Mouse (Mus musculus) gastrocnemius, adult 8-10 months (tissue): ENCODE data around the gene Lrrc51. TPM values are rescaled to one million over a fixed set of nuclear protein-coding genes. Genes with fewer than 3 reads are reported as not detected.
A peak's percentile ranks its signal among the peaks of the same experiment; 100 is the strongest.
"Not testable (repeated sequence)": the region's sequence is repeated elsewhere in the genome, so short reads cannot be mapped to it uniquely, and the experiment has no call there.

ENCODE experiments used
- DNase-seq, 2 experiments: peaks; one replicate each; pipeline ENCODE4 v3.0.0; 2022; ENCODE audit warnings: low spot score in 2 of 2
- total RNA-seq, 4 experiments: library from RNA; stranded (reverse); gene quantifications; 2 replicates each; pipeline ENCODE4 v1.2.4; 2022

The Lrrc51 gene
- total RNA-seq, 4 experiments from 2014 or later = 3.0 to 4.3 (median 3.8) TPM

DNA sequence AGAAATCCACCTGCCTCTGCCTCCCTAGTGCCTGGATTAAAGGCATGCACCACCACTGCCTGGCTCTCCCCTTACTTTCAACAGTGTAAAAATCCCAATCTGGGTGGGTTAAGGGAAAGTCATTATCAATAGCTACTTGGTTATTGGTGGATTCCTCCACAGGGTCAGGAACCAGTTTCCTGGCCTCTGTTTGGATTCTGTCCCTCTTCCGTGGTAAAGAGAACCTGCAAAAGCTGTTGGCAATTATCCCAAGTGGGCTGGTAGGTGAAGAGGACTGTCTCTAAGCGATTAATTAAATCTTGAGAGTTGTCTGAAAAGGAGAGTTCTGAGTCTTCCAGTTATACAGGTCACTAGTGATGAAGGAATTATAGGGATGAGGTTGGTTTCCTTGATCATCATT lies 4.7 kb upstream of the Lrrc51 start:
- DNase-seq = no peak

DNA sequence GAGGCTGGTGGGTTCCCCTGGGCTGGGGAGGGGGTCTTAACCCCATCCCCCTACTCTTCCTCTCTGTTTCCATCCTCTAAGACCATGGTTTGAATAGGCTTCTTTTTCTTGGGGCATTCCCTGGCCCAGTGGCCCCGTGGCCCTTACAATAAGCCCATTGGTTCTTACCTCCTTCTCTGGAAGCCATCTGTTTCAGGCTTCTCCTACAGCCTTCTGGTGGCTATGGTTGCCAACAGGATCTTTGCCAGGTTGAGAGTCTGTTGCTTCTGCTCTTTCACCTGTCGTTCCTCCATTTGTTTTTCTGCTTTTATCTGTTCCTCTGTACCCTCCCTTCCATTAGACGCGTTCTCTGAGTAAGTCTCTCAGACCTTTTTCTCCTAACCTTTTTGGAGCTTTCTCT lies 3.9 kb upstream of the Lrrc51 start:
- no peak for DNase-seq

DNA sequence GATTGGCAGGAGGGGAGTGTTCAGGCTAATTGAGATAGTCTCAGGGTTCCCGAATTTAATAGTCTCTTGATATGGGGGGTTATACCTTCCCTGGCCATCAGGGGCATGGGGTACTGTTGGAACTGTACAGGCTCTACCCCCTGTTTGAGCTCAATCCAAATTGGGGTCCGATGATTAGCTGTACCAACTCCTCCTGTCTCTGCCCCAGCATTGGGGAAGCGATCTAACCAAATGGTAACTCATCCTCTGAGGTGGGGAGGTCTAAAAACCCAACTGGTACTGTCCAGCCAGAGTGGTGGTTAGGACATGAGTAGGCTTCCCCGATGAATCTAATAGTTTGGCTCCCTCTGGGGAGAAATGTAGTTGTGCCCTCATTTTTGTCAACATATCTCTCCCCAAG lies 3.3 kb upstream of the Lrrc51 start:
- DNase-seq = no peak

DNA sequence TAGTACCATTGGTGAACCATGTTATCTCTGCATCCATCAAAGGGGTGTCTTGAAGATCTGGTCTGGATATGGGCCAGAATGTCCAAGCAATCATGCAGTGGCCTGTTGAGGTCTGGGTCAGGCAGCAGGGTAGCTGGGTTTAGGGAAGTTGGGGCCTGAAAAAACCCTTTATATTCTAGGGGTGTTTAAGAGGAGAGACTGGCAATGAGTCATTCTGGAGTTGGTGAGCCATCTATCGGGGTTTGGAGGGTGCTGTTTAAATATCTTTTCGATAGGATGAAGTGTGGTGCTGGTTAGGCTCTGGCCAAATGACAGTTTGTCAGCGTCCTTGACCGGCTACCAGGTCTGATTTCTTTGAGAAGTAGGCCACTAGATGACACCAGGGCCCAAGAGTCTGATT lies 2.3 kb upstream of the Lrrc51 start:
- no peak for DNase-seq

DNA sequence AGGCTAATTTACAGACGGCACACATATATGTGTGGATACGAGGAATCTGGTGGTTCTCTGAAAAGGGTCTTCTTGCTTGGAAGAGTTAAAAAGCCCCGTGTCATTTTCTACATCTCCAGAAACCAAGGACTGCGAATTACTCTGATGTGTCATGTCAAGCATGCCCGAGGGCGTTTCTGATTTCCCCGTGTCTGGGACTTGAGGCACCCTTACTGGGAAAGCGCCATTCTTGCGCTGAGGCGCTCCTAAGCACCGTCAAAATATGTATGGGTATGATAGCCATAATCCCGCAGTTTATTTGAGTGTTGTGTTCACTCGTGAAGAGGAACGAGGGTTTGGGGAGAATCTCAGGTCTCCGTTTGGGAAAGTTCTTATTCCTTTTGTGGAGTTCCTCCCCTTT lies 395 bp downstream of the Lrrc51 start:
- DNase-seq = peak in 1 of 2 experiments; percentile 12

DNA sequence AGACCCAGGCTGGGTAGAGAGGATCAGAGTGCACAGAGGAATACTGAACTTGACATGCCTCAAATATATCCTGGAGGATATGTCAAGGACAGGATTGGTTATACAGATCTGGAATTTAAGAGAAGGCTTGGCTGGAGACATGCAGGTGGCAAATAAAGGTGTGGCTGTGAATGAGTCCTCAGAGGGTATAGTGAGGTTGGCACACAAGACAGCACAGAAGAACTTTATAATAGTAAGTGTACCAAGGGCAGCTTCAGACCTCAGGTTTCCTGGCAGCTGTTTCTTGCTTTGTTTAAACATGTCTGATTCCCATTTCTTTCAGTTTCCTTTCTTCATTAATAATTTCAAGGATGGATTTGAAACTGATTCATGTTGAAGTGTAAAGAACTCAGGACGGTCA lies 1.1 kb downstream of the Lrrc51 start:
- no peak for DNase-seq

DNA sequence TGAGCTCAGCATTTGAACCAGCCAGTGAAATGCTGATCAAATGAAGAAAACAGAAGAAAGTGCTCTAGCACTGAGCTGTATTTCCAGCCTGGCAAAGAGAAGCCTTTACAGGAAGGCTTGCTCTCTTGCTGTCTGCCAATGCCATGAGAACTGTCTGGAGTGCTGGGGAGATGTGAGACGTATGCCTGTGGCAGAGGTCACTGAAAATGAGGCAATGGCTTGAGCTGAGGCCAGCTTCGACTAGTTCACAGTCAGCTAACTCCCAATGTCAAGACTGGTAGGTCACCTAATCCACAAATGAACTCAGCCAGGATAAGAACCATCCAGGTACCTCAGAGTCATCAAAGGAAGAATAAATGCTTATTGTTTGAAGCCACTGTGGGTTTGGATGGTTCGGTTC lies 5.6 kb downstream of the Lrrc51 start:
- DNase-seq = no peak

DNA sequence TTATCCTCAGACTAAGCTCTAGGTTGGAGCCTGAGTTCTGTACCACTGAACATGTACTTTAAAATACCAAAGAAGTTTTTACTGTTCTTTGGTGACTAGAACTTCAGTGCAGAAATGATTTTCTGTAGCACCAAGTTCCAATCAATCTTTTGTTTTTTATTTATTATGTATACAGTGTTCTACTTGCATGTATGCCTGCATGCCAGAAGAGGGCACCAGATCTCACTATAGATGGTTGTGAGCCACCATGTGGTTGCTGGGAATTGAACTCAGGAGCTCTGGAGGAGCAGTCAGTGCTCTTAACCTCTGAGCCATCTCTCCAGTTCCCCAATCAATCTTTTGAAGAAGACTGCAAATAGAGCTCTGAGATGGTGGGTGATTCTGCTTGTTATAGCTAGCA lies 7.8 kb downstream of the Lrrc51 start:
- DNase-seq = not testable (repeated sequence)

DNA sequence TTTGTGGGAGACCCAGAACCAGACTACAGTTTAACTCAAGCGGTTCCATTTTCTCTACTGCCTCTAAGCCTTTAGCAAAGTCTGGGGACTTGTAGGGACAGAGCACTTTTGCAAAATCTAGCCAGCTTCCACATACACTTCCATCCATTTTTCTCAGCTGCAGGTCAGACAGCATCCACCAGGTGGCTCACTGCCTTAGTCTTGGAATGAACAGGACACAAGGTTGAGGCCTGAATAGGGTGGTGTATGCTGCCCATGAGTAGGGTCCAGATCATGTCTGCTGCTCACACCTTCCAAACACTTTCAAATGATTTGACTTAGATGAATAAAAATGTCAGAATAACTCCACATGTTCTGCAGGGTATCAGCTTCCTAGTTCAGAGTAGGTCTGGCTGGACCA lies 15.6 kb downstream of the Lrrc51 start:
- DNase-seq = peak in 1 of 2 experiments; percentile 45

DNA sequence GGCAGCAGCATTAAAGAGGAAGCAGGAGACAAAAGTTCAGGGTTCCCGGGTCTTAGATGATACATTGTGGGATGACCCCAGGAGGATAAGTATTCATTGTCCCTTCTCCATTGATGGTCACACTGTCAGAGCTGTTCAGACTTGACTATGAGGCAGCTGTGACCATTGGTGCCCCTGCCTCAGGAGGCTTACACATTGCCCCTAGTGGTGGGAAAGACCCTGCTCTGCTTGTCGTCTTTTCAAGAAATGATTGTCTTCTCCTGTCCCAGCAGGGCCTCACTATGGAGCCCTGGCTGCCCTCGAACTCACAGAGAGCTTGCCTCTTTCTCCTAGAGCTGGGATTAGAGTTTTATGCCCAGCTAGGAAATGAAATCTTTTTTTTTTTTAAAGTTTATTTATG lies 21.7 kb downstream of the Lrrc51 start:
- no peak for DNase-seq

DNA sequence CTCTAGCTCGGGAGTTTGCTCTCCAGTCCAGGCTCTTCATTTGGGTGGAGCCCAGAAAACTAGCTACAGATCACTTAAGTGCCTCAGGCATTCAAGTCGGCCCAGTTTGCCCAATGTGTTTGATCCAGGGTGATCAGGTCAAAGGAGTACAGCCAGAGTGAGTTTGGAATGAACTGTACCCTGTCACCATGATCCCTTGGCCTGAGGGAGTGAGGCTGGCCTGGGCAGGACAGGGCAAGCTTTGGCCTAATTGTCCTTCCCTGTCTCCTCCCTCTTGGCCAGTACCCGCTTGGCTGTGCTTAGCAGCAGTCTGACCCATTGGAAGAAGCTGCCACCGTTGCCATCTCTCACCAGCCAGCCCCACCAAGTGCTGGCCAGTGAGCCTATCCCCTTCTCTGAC lies 23.6 kb downstream of the Lrrc51 start:
- DNase-seq = peak; percentile 44 to 56

DNA sequence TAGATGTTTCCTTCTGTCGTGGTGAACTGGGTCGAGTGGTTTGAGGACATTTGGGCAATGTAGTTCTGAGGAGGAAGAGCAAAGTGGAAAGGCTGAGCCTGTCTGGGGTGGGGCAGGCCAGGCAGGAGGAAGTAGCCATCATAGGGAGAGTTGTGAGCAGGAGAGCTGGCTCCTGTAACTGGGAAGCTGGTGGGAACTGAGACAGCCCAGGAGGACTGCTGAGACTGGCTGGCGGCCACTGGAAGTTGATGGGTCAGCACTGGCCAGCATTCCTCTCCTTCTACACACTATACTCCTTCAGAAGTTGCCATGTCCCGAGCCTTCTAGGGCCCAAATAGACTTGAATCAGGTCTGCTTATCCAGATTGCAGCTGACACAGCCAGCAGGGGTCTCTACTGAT lies 25.3 kb downstream of the Lrrc51 start:
- peak in 1 of 2 experiments; percentile 53 for DNase-seq

DNA sequence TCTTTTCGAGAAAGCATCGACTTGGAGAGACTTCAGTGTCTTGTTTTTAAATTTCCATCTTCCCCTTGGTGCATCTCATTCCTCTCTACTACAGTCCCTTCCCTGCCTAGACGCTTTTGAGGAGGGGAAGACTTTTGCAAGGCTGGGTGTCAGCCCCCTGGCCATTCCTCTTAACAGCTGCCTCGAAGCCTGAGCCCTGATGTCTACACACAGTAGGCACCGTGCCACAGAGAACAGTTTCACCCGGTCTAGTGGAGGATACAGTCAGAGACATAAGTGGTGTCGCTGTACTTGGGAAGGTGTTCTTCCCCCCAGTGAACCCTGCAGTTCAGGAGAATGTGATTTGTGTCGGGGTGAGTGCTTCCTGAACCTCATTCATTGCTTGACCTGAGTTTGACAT lies 27.0 kb downstream of the Lrrc51 start:
- DNase-seq = no peak

DNA sequence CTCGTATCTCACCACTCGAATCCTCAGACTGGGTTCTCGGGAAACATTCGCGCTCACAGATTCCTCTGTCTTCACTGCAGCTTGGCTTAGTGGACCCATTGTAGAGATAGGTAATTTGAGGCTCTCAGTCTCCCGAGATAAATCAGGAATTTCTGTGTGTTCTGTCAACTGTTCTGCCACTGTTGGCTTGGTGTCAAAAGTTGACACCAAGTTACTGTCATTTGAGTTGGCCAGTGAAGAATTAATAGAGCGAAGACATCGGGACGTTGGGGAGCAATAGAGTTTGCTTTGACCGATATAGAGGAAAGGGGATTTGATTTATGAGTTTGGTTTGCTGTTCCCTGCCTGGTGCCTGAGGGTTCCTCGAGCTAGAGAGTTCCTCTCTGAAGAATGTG lies 27.4 kb downstream of the Lrrc51 start, which contains the start of gene Tomt:
Gene Tomt (minus strand): TSS at position 73 of the 395 bp plus-strand sequence.
- no peak for DNase-seq

DNA sequence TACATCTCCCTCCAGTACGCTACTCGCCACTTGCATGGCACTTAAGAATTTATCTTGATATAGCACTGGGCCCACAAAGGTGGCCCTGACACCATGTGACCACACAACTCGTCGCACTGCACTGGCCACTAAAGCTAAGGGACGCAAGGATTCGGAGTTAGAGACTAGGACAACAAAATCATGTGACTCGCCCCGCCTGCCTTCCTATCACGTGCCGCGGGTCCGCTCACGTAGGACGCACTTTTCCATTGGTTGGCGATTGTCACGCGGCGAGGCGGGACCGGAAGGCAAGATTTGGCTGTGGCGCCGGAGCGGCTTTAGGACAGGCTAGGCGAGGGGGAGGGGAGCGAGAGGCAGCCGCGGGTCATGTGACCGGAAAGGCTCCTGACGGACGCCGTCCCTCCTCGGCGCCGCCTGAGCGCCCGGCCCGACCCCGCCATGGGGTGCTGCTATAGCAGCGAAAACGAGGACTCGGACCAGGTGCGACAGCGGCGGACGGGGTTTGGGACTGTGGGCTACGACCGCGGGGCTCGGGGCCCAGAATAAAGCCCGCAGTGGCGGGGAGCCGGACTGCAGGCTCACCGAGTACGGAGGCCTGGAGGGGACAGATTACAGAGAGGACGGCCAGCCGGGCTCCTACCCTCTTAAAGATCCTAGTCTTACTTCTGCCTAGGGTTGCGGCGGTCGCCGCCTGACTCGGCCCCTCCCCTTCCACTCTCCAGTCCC lies 28.0 kb downstream of the Lrrc51 start, which contains the start of gene Lamtor1:
Gene Lamtor1 (plus strand): TSS at position 344 of the 726 bp plus-strand sequence.
- DNase-seq = peak; percentile 99 to 100

DNA sequence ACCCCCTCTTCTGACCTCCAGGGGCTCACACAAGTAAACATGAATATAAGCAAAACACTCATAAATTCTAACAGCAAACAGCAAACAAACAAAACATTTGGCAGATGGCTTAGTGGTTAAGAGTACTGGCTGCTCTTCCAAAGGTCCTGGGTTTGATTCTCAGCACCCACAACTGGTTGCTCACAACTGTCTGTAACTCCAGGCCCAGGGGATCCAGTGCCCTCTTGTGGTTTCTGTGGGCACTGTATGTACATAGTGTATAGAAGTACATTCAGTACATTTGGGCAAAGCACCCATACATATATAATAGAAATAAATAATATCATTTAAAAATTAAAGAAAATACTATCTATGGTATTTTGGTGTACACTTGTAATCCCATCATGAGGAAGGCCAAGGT lies 30.8 kb downstream of the Lrrc51 start:
- no peak for DNase-seq

DNA sequence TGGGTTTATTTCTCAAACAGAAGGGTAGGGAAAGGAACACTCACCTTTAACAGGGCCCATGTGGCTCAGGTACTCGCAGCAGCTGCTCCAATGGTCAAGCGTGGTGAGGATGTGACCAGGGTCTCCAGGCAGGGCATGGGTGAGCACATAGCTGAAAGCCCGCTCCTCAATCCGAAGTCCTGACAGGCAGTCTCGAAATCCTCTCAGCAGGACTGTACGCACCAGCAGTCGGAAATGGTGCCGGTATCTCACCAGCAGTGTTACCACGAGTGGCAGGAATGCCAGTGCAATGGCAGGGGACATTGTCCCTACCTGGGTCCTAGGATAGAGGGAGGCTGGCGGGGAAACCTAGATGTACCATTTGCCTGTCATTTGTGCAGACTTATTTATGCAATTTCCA lies 31.7 kb downstream of the Lrrc51 start:
- DNase-seq = no peak

DNA sequence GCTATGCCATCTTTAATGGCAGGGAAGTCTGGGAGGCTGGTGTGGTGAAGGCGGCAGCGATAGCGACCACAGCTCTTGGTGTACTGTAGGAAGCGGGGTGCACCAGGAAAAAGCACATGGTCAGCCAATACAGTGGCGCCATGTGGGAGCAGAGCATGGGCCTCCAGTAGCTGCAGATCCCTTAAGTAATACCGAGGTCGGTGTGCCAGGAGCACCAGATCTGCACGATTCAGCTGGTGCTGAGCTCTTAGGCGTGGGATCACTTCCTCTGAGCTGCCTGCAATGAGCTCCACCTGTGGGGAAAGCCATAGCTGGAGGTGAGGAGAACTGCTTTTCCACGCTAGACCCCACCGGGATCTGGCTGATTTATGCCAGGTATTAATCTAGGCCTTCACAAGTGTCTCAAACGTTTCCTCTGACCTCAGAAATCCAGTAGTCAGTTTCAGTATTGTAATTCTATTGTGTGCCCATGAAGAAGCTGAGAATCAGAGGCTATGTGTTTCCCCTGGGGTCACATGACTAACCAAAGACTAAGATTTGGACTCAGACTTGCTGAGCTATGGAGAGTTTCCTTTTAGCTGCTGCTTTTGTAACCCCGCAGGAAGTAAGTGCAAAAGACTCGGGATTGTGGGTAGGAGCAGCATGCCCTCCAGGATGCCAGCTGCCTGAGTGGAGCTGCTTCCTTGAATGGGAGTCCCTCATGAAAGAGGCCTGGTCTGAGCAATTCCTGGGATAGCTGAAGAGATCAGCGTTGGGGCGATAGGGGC lies 33.2 kb downstream of the Lrrc51 start:
- no peak for DNase-seq

DNA sequence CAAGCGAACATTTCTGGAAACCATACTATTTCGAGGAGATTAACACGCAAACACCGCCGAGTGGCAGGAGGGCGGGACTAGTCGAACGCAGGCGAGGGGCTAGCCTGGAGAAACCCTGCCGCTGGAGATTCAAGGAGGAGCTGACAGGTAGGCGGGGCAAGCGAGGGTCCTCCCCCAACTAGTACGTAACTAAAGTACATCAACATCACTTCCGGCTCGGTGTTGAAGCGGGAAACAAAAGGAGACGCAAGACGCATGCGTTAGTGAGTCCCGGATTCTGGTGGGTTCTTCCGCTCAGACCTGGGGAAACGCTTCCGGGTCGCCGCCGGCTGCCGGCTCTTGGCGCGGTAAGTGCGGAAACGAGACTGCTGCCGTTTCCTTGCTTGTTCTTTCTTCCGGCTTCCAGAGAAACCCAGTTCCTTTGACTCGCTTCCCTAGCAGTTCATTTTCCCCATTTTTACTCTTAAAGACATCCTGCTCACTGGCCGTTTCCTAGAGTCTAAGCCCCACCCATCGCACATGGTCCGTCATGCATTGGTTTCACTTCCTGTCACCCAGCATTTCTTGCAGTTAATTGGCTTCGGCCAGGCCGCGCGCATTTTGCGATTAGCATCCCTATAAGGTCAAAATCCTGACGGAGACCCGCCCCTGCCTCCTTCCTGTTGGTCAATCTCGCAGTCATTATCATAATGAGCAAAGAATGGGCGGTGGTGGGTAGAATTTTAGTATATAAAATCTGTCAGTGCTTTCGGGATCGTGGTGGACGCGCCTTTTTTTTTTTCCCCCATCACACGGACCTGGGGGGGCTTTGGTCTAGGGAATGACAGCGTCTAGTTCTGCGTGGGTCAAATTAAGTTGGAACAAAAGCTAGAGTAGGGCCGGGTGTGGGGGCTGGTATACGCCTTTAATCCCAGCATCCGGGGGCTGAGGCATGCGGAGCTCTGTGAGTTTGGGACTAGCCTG lies 37.3 kb downstream of the Lrrc51 start:
- DNase-seq = peak; percentile 96 to 97

DNA sequence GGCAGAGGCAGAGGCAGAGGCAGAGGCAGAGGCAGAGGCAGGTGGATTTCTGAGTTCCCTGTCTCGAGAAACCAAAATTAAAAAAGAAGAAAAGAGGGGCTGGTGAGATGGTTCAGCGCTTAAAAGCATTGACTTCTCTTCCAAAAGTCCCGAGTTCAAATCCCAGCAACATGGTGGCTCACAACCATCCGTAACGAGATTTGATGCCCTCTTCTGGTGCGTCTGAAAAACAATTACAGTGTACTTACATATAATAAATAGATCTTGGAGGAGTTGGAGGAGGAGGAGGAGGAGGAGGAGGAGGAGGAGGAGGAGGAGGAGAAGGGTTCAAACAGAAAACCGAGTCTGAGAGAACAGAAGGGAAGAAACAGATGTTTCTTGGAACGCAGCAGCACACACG lies 38.0 kb downstream of the Lrrc51 start:
- DNase-seq = no peak

DNA sequence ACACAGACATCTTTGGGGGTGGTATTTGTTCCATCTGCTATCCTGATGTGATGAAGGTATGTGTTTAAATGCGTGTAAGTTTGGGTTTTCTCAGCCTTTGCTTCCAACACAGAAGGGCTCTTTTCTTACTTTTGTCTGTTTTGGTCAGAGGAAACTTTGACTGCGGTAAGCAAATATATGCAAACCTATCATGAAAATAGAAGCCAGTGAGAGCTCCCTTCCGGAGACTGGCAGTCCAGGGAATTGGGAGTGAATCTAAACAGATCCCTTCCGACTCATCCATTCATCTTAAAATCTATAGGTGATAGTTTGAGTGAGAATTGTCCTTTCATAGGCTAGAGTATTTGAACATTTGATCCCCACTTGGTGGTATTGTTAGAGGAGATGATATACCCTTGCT lies 45.2 kb downstream of the Lrrc51 start:
- DNase-seq = no peak

DNA sequence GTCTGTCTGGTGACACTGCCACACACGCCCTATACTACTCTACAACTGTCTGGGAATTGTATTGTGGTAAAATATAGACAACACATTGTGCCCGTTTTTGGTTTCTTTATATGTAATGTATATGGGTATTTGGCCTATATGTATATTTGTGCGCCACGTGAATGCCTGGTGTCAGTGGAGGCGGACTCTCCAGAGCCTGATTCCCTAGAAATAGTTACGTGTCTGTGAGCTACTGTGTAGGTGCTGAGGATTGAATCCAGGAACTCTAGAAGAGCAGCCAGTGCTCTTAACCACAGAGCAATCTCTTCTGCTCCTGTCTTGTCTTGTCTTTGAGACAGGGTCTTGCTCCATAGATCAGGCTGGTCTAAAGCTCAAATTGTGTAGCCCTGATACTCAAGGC lies 47.4 kb downstream of the Lrrc51 start:
- no peak for DNase-seq
